Mouse (Mus musculus) neural tube, embryonic 14.5 days (tissue): ENCODE measurements around the gene Telo2. TPM values are rescaled to one million over a fixed set of nuclear protein-coding genes. Genes with fewer than 3 reads are reported as not detected.

Experiments
- ATAC-seq: fragments of 200-750 bp; cut with Nextera tagmentation; 2 replicates; pipeline ENCODE4 v1.8.0; 2017; ENCODE audit warnings: low read depth, mild to moderate bottlenecking, moderate TSS enrichment, moderate library complexity
- H3K27ac ChIP-seq: fragments of 300-500 bp; sonication (generic); 2 replicates; pipeline ENCODE4 v1.5.1; 2014; ENCODE audit warnings: low read depth, mild to moderate bottlenecking, control low read depth, low read length, moderate library complexity, mixed read lengths
- H3K27me3 ChIP-seq: fragments of 300-500 bp; sonication (generic); 2 replicates; pipeline ENCODE4 v1.6.1; 2014; ENCODE audit warnings: low read length; ENCODE audit not compliant: control insufficient read depth, insufficient read depth
- H3K36me3 ChIP-seq: fragments of 300-500 bp; sonication (generic); 2 replicates; pipeline ENCODE4 v1.6.1; 2014; ENCODE audit warnings: low read length, mixed read lengths; ENCODE audit not compliant: control insufficient read depth, insufficient read depth
- H3K4me1 ChIP-seq: fragments of 300-500 bp; sonication (generic); 2 replicates; pipeline ENCODE4 v1.6.1; 2014; ENCODE audit warnings: low read length; ENCODE audit not compliant: control insufficient read depth, insufficient read depth
- H3K4me2 ChIP-seq: fragments of 300-500 bp; sonication (generic); 2 replicates; pipeline ENCODE4 v1.6.1; 2014; ENCODE audit warnings: mild to moderate bottlenecking, low read depth, low read length, control low read depth
- H3K4me3 ChIP-seq: fragments of 300-500 bp; sonication (generic); 2 replicates; pipeline ENCODE4 v1.5.1; 2014; ENCODE audit warnings: low read depth, low read length, control low read depth, mixed read lengths
- H3K9ac ChIP-seq: fragments of 300-500 bp; sonication (generic); replicated peaks from 2 replicates; pipeline ENCODE4 v1.6.1; 2014; ENCODE audit warnings: low read depth, mild to moderate bottlenecking, control low read depth, low read length, mixed read lengths
- H3K9me3 ChIP-seq: fragments of 300-500 bp; sonication (generic); 2 replicates; pipeline ENCODE4 v1.6.1; 2016; ENCODE audit warnings: low read length; ENCODE audit not compliant: control insufficient read depth
- WGBS: fragments of 180-500 bp; shearing (Covaris S2); extraction: QIAGEN DNeasy Blood & Tissue Kit; methylation state at CpG from one replicate; pipeline ENCODE4 v1.1.7; 2014; 5-methylcytosine and 5-hydroxymethylcytosine counted together
- polyA plus RNA-seq: library from polyadenylated mRNA; unstranded; fragments of >200 nt; fragmentation: Nextera tagmentation; extraction: Ambion mirVana; gene quantifications from 2 replicates; pipeline ENCODE4 v1.2.1, GENCODE M21; 2014

Gene Telo2
- 46.4 and 51.6 TPM in 2 replicates for polyA plus RNA-seq

DNA sequence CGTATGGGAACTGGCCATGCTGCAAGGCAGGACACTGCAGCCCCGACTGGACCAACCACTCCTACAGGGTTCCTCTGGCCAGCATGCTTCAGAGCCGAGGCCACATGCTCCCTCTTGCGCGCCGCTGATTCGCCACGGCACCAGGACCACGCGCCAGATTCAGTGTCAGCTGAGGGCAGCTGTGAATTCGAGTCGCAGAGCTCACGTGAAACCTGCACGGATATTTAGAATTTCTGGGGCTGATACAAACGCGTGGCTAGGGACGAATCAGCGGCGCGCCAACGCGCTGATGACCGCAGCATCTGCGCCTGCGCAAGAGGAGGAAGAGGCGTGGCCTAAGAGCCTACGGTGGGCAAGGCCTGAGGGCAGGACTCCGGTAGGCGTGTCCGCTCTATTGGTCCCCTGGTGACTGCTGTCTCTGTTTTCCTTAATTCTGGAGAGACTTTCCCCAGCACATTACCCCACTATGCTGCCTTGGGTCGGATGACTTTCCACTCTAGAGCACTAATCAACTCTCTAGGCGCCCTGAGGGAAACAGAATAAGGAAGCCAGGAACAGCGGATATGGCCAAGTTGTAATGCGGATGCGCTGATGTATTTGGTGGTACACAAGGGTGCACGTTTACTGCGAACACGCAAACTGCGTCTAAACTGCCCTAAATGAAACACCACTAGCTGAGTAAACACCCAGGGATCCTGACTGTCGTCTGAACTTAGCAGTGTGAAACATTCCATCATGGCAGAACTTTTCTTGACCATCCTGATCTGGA lies at the start of gene Telo2:
TSS of gene Telo2 (minus strand) at position 304 of the 769 bp plus-strand sequence.
- Histone ChIP-seq H3K4me3 (peak within 1 kb of the TSS; percentile 47), H3K9ac (peak within 1 kb of the TSS; percentile 46), H3K4me1 (peaks cover 8% of the 10 kb centered on the region), H3K36me3 (peaks cover 6% of the 10 kb centered on the region; the same call in 1 of the 2 replicates), H3K4me2 (peak within 1 kb of the TSS; percentile 75), H3K9me3 (no peaks in the 10 kb centered on the region), H3K27me3 (no peaks in the 10 kb centered on the region), H3K27ac (peak within 1 kb of the TSS; percentile 90)
- 3% methylated on average over 40 of the region's 40 CpGs for WGBS
- peak; percentile 93 for ATAC-seq

- no peak overlapping the region for H3K9ac ChIP-seq
- peaks cover 10% of the 10 kb centered on the region; the same call in 1 of the 2 replicates for H3K36me3 ChIP-seq
- no peak for ATAC-seq
- H3K9me3 ChIP-seq = no peaks in the 10 kb centered on the region
- no peak overlapping the region for H3K27ac ChIP-seq
- 92% methylated on average over 3 of the region's 3 CpGs for WGBS
- H3K27me3 ChIP-seq = no peaks in the 10 kb centered on the region
- no peak overlapping the region for H3K4me3 ChIP-seq
- H3K4me2 ChIP-seq = no peak overlapping the region
- no peaks in the 10 kb centered on the region for H3K4me1 ChIP-seq
These were observed 49.0 kb upstream of the Telo2 start for GRCm38 (mm10) chr17:25164770-25165169.

DNA sequence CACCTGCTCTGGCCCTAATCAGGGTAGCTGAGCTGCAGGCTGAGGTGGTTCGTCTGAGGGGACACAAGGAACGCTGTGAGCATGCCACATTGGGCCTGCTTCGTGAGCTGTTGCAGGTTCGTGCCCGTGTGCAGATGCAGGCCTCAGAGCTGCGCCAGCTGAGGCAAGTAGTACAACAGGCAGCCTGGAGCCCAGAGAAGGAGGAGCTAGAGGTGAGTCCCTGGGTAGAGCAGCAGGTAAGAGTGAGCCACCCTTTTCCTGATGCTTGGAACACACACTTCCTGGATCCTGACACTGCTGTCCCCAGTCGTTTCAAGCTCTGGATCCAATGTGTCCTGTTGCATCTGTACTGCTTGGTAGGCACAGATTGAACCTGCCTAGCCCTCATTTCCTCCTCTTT lies 47.6 kb upstream of the Telo2 start:
- Histone ChIP-seq H3K27ac (no peak overlapping the region), H3K27me3 (no peaks in the 10 kb centered on the region), H3K36me3 (peaks cover 18% of the 10 kb centered on the region; the same call in 1 of the 2 replicates), H3K9ac (no peak overlapping the region), H3K4me1 (no peaks in the 10 kb centered on the region), H3K9me3 (no peaks in the 10 kb centered on the region), H3K4me3 (no peak overlapping the region), H3K4me2 (no peak overlapping the region)
- ATAC-seq = no peak
- 81% methylated on average over 7 of the region's 7 CpGs for WGBS

DNA sequence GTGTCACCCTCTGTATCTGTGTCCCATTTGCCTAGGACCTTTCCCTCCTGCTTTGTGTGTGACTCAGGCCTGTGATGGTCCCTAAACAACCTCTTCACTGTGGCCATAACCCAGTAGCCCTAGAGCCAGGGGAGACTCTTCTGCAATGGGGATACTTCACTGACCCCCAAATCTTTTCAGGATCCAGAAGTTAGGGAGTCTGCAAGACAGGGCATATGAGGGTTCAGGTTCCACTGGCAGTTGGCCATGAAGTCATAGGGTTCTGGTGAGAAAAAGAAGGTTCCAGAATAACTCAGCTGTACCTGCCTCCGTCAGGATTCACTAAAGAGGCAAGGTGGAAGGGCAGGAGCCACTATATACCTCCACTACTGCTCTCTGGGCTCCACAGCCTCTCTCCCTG lies 46.4 kb upstream of the Telo2 start, which contains the start of gene Ccdc154:
TSS of gene Ccdc154 (plus strand) at position 301 of the 400 bp plus-strand sequence.
- 100% methylated on average over 1 of the region's 1 CpGs for WGBS
- no peaks in the 10 kb centered on the region for H3K4me1 ChIP-seq
- H3K4me2 ChIP-seq = no peak within 1 kb of the TSS
- no peak for ATAC-seq
- H3K9me3 ChIP-seq = no peaks in the 10 kb centered on the region
- H3K27me3 ChIP-seq = no peaks in the 10 kb centered on the region
- H3K4me3 ChIP-seq = no peak within 1 kb of the TSS
- H3K9ac ChIP-seq = no peak within 1 kb of the TSS
- H3K27ac ChIP-seq = no peak within 1 kb of the TSS
- H3K36me3 ChIP-seq = peaks cover 25% of the 10 kb centered on the region

DNA sequence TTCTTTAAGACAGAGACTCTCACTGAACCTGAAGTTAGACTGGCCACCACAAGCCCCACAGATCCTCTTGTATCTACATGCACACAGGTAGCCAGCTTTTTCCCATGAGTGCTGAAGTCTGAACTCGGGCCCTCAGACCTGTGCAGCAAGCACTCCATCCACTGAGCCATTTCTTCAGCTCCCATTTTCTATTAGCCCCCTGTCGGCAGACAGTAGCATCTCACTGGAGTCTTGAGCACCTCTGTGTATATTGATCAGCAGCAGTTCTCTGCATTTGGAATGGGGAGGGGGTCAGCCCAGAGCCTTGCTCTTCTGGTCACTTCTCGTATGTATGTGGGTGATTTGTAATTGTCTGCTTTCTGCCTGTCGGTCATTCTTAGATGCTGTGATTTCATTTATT lies 24.2 kb upstream of the Telo2 start:
- Histone ChIP-seq H3K4me3 (no peak overlapping the region), H3K27ac (no peak overlapping the region), H3K4me1 (no peaks in the 10 kb centered on the region), H3K9ac (no peak overlapping the region), H3K36me3 (0 out of 2 replicates have a peak, but pooled peaks cover 2% of the 10 kb centered on the region), H3K4me2 (no peak overlapping the region), H3K9me3 (no peaks in the 10 kb centered on the region), H3K27me3 (no peaks in the 10 kb centered on the region)
- no peak for ATAC-seq
- WGBS = 74% methylated on average over 4 of the region's 4 CpGs

GRCm38 (mm10) chr17:25138803-25139202 lies 23.0 kb upstream of the Telo2 start:
- Histone ChIP-seq H3K4me3 (no peak overlapping the region), H3K27ac (no peak overlapping the region), H3K27me3 (no peaks in the 10 kb centered on the region), H3K4me1 (peaks cover 8% of the 10 kb centered on the region), H3K36me3 (no peaks in the 10 kb centered on the region), H3K4me2 (no peak overlapping the region), H3K9me3 (no peaks in the 10 kb centered on the region), H3K9ac (no peak overlapping the region)
- WGBS = 100% methylated on average over 1 of the region's 1 CpGs
- no peak for ATAC-seq

DNA sequence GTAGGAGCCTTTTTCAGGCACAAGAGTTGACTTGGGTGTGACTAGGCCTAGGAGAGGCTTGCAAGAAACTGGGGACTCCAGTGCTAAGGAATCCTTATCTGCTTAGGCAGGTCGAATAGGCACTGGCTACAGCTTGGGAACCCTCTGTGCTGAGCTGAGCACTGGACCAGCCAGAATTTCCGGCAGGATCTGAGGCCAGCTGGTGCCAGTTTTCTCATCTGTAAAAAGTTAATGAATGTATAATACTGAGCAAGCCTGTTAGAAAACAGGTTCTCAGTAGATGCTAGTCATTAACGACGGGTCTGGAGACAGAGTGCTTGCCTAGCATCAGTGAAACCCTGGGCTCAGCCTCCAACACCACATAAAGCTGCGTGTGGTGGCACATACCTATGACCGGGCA lies 19.9 kb upstream of the Telo2 start:
- Histone ChIP-seq H3K27me3 (no peaks in the 10 kb centered on the region), H3K4me2 (no peak overlapping the region), H3K9ac (no peak overlapping the region), H3K4me3 (no peak overlapping the region), H3K4me1 (peaks cover 9% of the 10 kb centered on the region), H3K27ac (no peak overlapping the region), H3K36me3 (no peaks in the 10 kb centered on the region), H3K9me3 (no peaks in the 10 kb centered on the region)
- 86% methylated on average over 6 of the region's 6 CpGs for WGBS
- no peak for ATAC-seq

GRCm38 (mm10) chr17:25133275-25133698 lies 17.5 kb upstream of the Telo2 start, which contains the start of gene Clcn7:
Gene Clcn7, plus strand, starts transcription at chr17:25133391.
- H3K36me3 ChIP-seq = no peaks in the 10 kb centered on the region
- under 1% methylated on average over 40 of the region's 40 CpGs for WGBS
- ATAC-seq = peak; percentile 95
- H3K9ac ChIP-seq = peak within 1 kb of the TSS; percentile 73
- H3K4me2 ChIP-seq = peak within 1 kb of the TSS; percentile 60
- peak within 1 kb of the TSS; percentile 95 for H3K4me3 ChIP-seq
- H3K9me3 ChIP-seq = no peaks in the 10 kb centered on the region
- H3K27ac ChIP-seq = peak within 1 kb of the TSS; percentile 62; the same call in 1 of the 2 replicates
- no peaks in the 10 kb centered on the region for H3K27me3 ChIP-seq
- peaks cover 9% of the 10 kb centered on the region for H3K4me1 ChIP-seq

DNA sequence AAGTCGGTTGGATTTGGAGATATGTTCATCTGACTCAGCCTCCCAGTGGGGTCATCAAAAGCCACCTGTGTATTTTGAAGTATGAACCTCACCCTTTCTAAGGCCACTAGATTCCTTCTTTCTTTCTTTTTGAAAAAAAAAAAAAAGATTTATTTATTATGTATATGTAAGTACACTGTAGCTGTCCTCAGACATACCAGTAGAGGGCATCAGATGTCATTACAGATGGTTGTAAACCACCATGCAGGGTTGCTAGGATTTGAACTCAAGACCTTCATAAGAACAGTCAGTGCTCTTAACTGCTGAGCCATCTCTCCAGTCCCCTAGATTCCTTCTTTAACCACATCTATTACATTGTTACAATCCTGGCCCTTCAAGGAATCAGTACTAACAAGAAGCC lies 14.3 kb upstream of the Telo2 start:
- H3K9me3 ChIP-seq = no peaks in the 10 kb centered on the region
- no peak for ATAC-seq

More for the DNA sequence above, 14.3 kb upstream of the Telo2 start:
- peaks cover 9% of the 10 kb centered on the region for H3K4me1 ChIP-seq
- no peaks in the 10 kb centered on the region for H3K36me3 ChIP-seq
- H3K4me2 ChIP-seq = no peak overlapping the region
- H3K27me3 ChIP-seq = no peaks in the 10 kb centered on the region
- H3K9ac ChIP-seq = no peak overlapping the region
- no peak overlapping the region for H3K27ac ChIP-seq
- no peak overlapping the region for H3K4me3 ChIP-seq
- 93% methylated on average over 1 of the region's 1 CpGs for WGBS
